Mouse (Mus musculus) stomach, postnatal 0 days (tissue): ENCODE data around the gene Tnrc18. TPM values are rescaled to one million over a fixed set of nuclear protein-coding genes. Genes with fewer than 3 reads are reported as not detected.

Experiments
- ATAC-seq: fragments of 200-750 bp; cut with Nextera tagmentation; 2 replicates; pipeline ENCODE4 v1.8.0; 2017; ENCODE audit not compliant: low FRiP score, low TSS enrichment
- DNase-seq: peaks from one replicate; pipeline ENCODE4 v3.0.0-alpha.2; 2016; ENCODE audit warnings: low spot score
- H3K27ac ChIP-seq: fragments of 300-500 bp; sonication (generic); replicated peaks from 2 replicates; pipeline ENCODE4 v1.5.1; 2014; ENCODE audit warnings: mild to moderate bottlenecking, control low read depth
- H3K27me3 ChIP-seq: fragments of 300-500 bp; sonication (generic); 2 replicates; pipeline ENCODE4 v1.6.1; 2014; ENCODE audit warnings: low read length; ENCODE audit not compliant: control insufficient read depth, insufficient read depth
- H3K36me3 ChIP-seq: fragments of 300-500 bp; sonication (generic); 2 replicates; pipeline ENCODE4 v1.6.1; 2014; ENCODE audit warnings: low read length, mixed read lengths; ENCODE audit not compliant: control insufficient read depth, insufficient read depth
- H3K4me1 ChIP-seq: fragments of 300-500 bp; sonication (generic); replicated peaks from 2 replicates; pipeline ENCODE4 v1.6.1; 2014; ENCODE audit warnings: antibody characterized with exemption; ENCODE audit not compliant: control insufficient read depth, insufficient read depth
- H3K4me2 ChIP-seq: fragments of 300-500 bp; sonication (generic); replicated peaks from 2 replicates; pipeline ENCODE4 v1.6.1; 2014; ENCODE audit warnings: low read depth, mild to moderate bottlenecking, control low read depth, moderate library complexity
- H3K4me3 ChIP-seq: fragments of 300-500 bp; sonication (generic); 2 replicates; pipeline ENCODE4 v1.5.1; 2014; ENCODE audit warnings: low read depth, low read length, control low read depth
- H3K9ac ChIP-seq: fragments of 300-500 bp; sonication (generic); 2 replicates; pipeline ENCODE4 v1.6.1; 2014; ENCODE audit warnings: mild to moderate bottlenecking, low read length, control low read depth, mixed read lengths
- H3K9me3 ChIP-seq: fragments of 300-500 bp; sonication (generic); 2 replicates; pipeline ENCODE4 v1.6.1; 2016; ENCODE audit warnings: low read length; ENCODE audit not compliant: control insufficient read depth
- CTCF ChIP-seq: IDR thresholded peaks from 2 replicates; pipeline ENCODE4 v1.5.1; 2016; ENCODE audit warnings: antibody characterized with exemption, low read depth, mild to moderate bottlenecking, moderate library complexity
- EP300 ChIP-seq: optimal IDR thresholded peaks from 2 replicates; pipeline ENCODE3; 2016; ENCODE audit warnings: antibody characterized with exemption
- WGBS: fragments of 180-500 bp; shearing (Covaris S2); extraction: QIAGEN DNeasy Blood & Tissue Kit; methylation state at CpG from one replicate; pipeline ENCODE4 v1.1.7; 2014; 5-methylcytosine and 5-hydroxymethylcytosine counted together
- polyA plus RNA-seq: library from polyadenylated mRNA; unstranded; fragments of >200 nt; fragmentation: Nextera tagmentation; extraction: Ambion mirVana; gene quantifications from 2 replicates; pipeline ENCODE4 v1.2.1, GENCODE M21; 2015

The Tnrc18 gene
- polyA plus RNA-seq, 1 experiment from 2014 or later: 12.5 TPM

- Histone ChIP-seq H3K9ac (no peak overlapping the region), H3K36me3 (peaks cover 10% of the 10 kb centered on the region), H3K4me2 (no peak overlapping the region), H3K9me3 (no peaks in the 10 kb centered on the region), H3K4me3 (no peak overlapping the region), H3K27me3 (no peaks in the 10 kb centered on the region), H3K4me1 (peaks cover 5% of the 10 kb centered on the region; the same call in 1 of the 2 replicates), H3K27ac (peak overlapping the region; percentile 56)
- WGBS: 79% methylated on average over 5 of the region's 5 CpGs
- no peak for TF ChIP-seq EP300
- no peak for TF ChIP-seq CTCF
- no peak for ATAC-seq
- DNase-seq: no peak
Measured at GRCm38 (mm10) chr5:142780579-142780978, 36.9 kb downstream of the Tnrc18 start.

- WGBS: 62% methylated on average over 6 of the region's 6 CpGs
- DNase-seq (no peak), ATAC-seq (no peak)
- Histone ChIP-seq H3K9ac (no peak overlapping the region), H3K27me3 (no peaks in the 10 kb centered on the region), H3K4me3 (no peak overlapping the region), H3K27ac (no peak overlapping the region), H3K4me2 (no peak overlapping the region), H3K36me3 (peaks cover 16% of the 10 kb centered on the region), H3K9me3 (no peaks in the 10 kb centered on the region), H3K4me1 (peaks cover 5% of the 10 kb centered on the region; the same call in 1 of the 2 replicates)
- TF ChIP-seq EP300 (no peak), CTCF (no peak)
Measured at GRCm38 (mm10) chr5:142778871-142779270, 38.6 kb downstream of the Tnrc18 start.

- no peak for DNase-seq
- 68% methylated on average over 8 of the region's 8 CpGs for WGBS
- peaks cover 24% of the 10 kb centered on the region for H3K36me3 ChIP-seq
Measured at GRCm38 (mm10) chr5:142778135-142778534, 39.3 kb downstream of the Tnrc18 start.

GRCm38 (mm10) chr5:142776080-142776479 lies 41.4 kb downstream of the Tnrc18 start:
- Histone ChIP-seq H3K27me3 (no peaks in the 10 kb centered on the region), H3K9me3 (no peaks in the 10 kb centered on the region), H3K4me2 (no peak overlapping the region), H3K9ac (no peak overlapping the region), H3K4me3 (no peak overlapping the region), H3K27ac (no peak overlapping the region), H3K4me1 (0 out of 2 replicates have a peak, but pooled peaks cover 3% of the 10 kb centered on the region), H3K36me3 (peaks cover 39% of the 10 kb centered on the region)
- DNase-seq (no peak), ATAC-seq (no peak)
- no peak for TF ChIP-seq EP300
- no peak for TF ChIP-seq CTCF
- 83% methylated on average over 10 of the region's 13 CpGs for WGBS

More at GRCm38 (mm10) chr5:142778135-142778534, 39.3 kb downstream of the Tnrc18 start:
- no peak for TF ChIP-seq EP300
- TF ChIP-seq CTCF: no peak
- Histone ChIP-seq H3K4me1 (peaks cover 5% of the 10 kb centered on the region; the same call in 1 of the 2 replicates), H3K4me3 (no peak overlapping the region), H3K9me3 (no peaks in the 10 kb centered on the region), H3K4me2 (no peak overlapping the region), H3K27ac (no peak overlapping the region), H3K9ac (no peak overlapping the region), H3K27me3 (no peaks in the 10 kb centered on the region)
- ATAC-seq: no peak

GRCm38 (mm10) chr5:142774771-142775170 lies 42.7 kb downstream of the Tnrc18 start:
- no peak for DNase-seq
- no peak overlapping the region for H3K27ac ChIP-seq
- TF ChIP-seq CTCF (no peak), EP300 (no peak)
- 0 out of 2 replicates have a peak, but pooled peaks cover under 1% of the 10 kb centered on the region for H3K4me1 ChIP-seq
- H3K9ac ChIP-seq: no peak overlapping the region
- no peak for ATAC-seq
- 83% methylated on average over 5 of the region's 5 CpGs for WGBS
- peaks cover 40% of the 10 kb centered on the region for H3K36me3 ChIP-seq
- no peaks in the 10 kb centered on the region for H3K27me3 ChIP-seq
- H3K4me2 ChIP-seq: no peak overlapping the region
- H3K9me3 ChIP-seq: no peaks in the 10 kb centered on the region
- H3K4me3 ChIP-seq: no peak overlapping the region

- Histone ChIP-seq H3K36me3 (peaks cover 42% of the 10 kb centered on the region), H3K4me3 (no peak overlapping the region), H3K4me2 (no peak overlapping the region), H3K9me3 (no peaks in the 10 kb centered on the region), H3K9ac (no peak overlapping the region), H3K4me1 (0 out of 2 replicates have a peak, but pooled peaks cover 2% of the 10 kb centered on the region), H3K27ac (no peak overlapping the region), H3K27me3 (no peaks in the 10 kb centered on the region)
- DNase-seq (no peak), ATAC-seq (no peak)
- TF ChIP-seq CTCF: no peak
- no peak for TF ChIP-seq EP300
- 82% methylated on average over 15 of the region's 15 CpGs for WGBS
Measured at GRCm38 (mm10) chr5:142771964-142772363, 45.5 kb downstream of the Tnrc18 start.
